ENCODE assay signal across 8 mouse cellular contexts in the genomic region with DNA sequence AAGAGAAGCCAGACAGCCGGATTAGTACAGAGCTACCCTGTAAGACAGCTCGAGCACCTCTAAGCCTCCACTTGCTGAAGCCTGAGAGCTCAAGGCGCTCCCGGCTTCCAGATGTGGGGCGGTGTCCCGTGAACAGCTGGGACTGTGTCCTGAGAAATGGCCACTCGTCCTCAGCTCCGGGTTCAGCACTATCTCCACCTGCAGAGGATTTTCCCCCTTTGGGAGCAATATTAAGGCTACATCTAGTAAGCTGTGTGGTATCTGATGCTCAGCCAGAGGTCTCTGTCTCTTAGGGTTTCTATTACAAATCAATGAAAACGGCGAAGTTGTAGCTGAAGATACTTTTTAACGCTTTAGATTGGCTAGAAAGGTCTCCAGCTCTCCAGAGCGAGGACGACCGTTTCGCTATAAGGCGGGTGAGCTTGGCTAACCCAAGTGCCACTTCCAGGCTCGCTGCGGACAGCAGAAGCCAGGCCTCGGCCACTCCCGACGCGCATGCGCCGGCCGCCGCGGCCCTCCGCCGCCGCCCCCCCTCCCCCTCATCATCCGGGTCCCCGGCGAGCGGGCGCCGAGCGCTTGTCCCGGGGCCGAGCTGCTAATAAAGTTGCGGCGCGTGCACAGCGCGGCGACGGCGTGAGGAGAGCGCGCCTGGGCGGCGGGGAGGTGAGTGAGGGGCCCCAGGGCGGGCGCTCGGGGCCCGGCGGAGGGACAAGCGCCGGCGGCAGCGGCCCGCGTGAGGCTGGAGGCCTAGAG. TPM values are rescaled to one million over a fixed set of nuclear protein-coding genes. Genes with fewer than 3 reads are reported as not detected.
DNase-seq lines count a peak whose midpoint lies in the region; ATAC-seq lines count a peak whose summit lies in the region.

Gene Smad5, plus strand, starts transcription at position 542 of the 753 bp plus-strand sequence.

- H3K27me3 ChIP-seq in hindbrain, embryonic 12.5 days = no peaks in the 10 kb centered on the region

- peak; percentile 85 for ATAC-seq in hindbrain, embryonic 12.5 days (ENCODE audit: low FRiP score)

- peak within 1 kb of the TSS; percentile 71 for H3K4me2 ChIP-seq in hindbrain, embryonic 12.5 days (replicated peaks)

- H3K36me3 ChIP-seq in hindbrain, embryonic 12.5 days = peaks cover 14% of the 10 kb centered on the region; the same call in 1 of the 2 replicates

- peak within 1 kb of the TSS; percentile 95 for H3K9ac ChIP-seq in hindbrain, embryonic 12.5 days

- 3% methylated on average over 60 of the region's 62 CpGs for WGBS in hindbrain, embryonic 12.5 days

- H3K4me1 ChIP-seq in hindbrain, embryonic 12.5 days = peaks cover 53% of the 10 kb centered on the region

- peak; percentile 96 for DNase-seq in NIH3T3 (ENCODE audit: low read depth)
- DNase-seq in cerebellum, adult 9-10 months = peak; percentile 88
- peak; percentile 56 to 69 for DNase-seq in frontal cortex, postnatal 14 days (ENCODE audit: low spot score in 2 of 2)
- peak; percentile 83 for DNase-seq in layer of hippocampus, postnatal 36 days
- peak; percentile 82 for DNase-seq in lung, postnatal 25 days (ENCODE audit: low spot score)
- DNase-seq in retina, adult 2 months (ENCODE audit: low read depth, low spot score) = peak; percentile 89
- DNase-seq in thymus, postnatal 36 days = peak; percentile 67 to 75

- H3K9me3 ChIP-seq in hindbrain, embryonic 12.5 days (replicated peaks) = no peaks in the 10 kb centered on the region

- H3K4me3 ChIP-seq in hindbrain, embryonic 12.5 days = peak within 1 kb of the TSS; percentile 70

- H3K27ac ChIP-seq in hindbrain, embryonic 12.5 days = peak within 1 kb of the TSS; percentile 98

RNA-seq across cellular contexts. Expression of gene Smad5, which starts in this region (rescaled TPM):
- polyA plus RNA-seq in hindbrain, embryonic 12.5 days (2016; fragmentation: Nextera tagmentation; extraction: Ambion mirVana) = 38.8 and 41.4 TPM in 2 replicates
- 10 to 100 TPM; 26.5 to 32.7 TPM for total RNA-seq in layer of hippocampus, postnatal 36 days (2021)

Comparison
In these comparisons a context has a peak if more than half of its experiments do, and no peak if none do; other contexts are left out.
1. Peak in every context shown above with its lines: DNase-seq, ATAC-seq, H3K4me3 ChIP-seq and H3K27ac ChIP-seq.